Mouse (Mus musculus) liver, embryonic 14.5 days (tissue): ENCODE results near the gene Naxd. TPM values are rescaled to one million over a fixed set of nuclear protein-coding genes. Genes with fewer than 3 reads are reported as not detected.

Source experiments
- ATAC-seq: fragments of 200-750 bp; cut with Nextera tagmentation; 2 replicates; pipeline ENCODE4 v1.8.0; 2017; ENCODE audit warnings: moderate number of reproducible peaks, mild to moderate bottlenecking, moderate library complexity; ENCODE audit not compliant: insufficient read depth
- DNase-seq, 3 experiments: peaks; one replicate each; pipeline ENCODE4 v3.0.0-alpha.2; 2012 to 2013; ENCODE audit warnings: low read depth in 3 of 3, low spot score in 3 of 3
- H3K27ac ChIP-seq: fragments of 300-500 bp; sonication (generic); 2 replicates; pipeline ENCODE4 v1.5.1; 2014; ENCODE audit warnings: moderate library complexity, mild to moderate bottlenecking, control low read depth, inconsistent platforms
- H3K27me3 ChIP-seq: fragments of 300-500 bp; sonication (generic); 2 replicates; pipeline ENCODE4 v1.6.1; 2014; ENCODE audit warnings: mild to moderate bottlenecking, low read length, moderate library complexity; ENCODE audit not compliant: control insufficient read depth, insufficient read depth
- H3K36me3 ChIP-seq: fragments of 300-500 bp; sonication (generic); replicated peaks from 2 replicates; pipeline ENCODE4 v1.6.1; 2014; ENCODE audit warnings: low read depth; ENCODE audit not compliant: control insufficient read depth, insufficient read depth
- H3K4me1 ChIP-seq, 2 experiments: fragments of 200-500 bp in 1 of 2; fragments of 300-500 bp in 1 of 2; sonication (generic) in 1 of 2; replicated peaks; 2 replicates each; pipeline ENCODE4 v1.6.1; 2012 to 2014; ENCODE audit warnings: antibody characterized with exemption in 1 of 2, inconsistent platforms in 1 of 2, low read length in 1 of 2; ENCODE audit not compliant: control insufficient read depth in 2 of 2, insufficient read depth in 2 of 2
- H3K4me2 ChIP-seq: fragments of 300-500 bp; sonication (generic); 2 replicates; pipeline ENCODE4 v1.6.1; 2014; ENCODE audit warnings: low read depth, mild to moderate bottlenecking, control low read depth, moderate library complexity
- H3K4me3 ChIP-seq, 2 experiments: fragments of 200-500 bp in 1 of 2; fragments of 300-500 bp in 1 of 2; sonication (generic) in 1 of 2; 2 replicates each; pipeline ENCODE4 v1.5.1; 2012 to 2014; ENCODE audit warnings: low read depth in 2 of 2, low read length in 2 of 2, mild to moderate bottlenecking in 2 of 2, control low read depth in 1 of 2, inconsistent platforms in 1 of 2, moderate library complexity in 1 of 2; ENCODE audit not compliant: insufficient read depth in 1 of 2
- H3K9ac ChIP-seq: fragments of 300-500 bp; sonication (generic); replicated peaks from 2 replicates; pipeline ENCODE4 v1.6.1; 2014; ENCODE audit warnings: mild to moderate bottlenecking, control low read depth, moderate library complexity
- H3K9me3 ChIP-seq: fragments of 300-500 bp; sonication (generic); 2 replicates; pipeline ENCODE4 v1.6.1; 2016; ENCODE audit warnings: low read length, mixed read lengths; ENCODE audit not compliant: control insufficient read depth
- CTCF ChIP-seq: IDR thresholded peaks from 2 replicates; pipeline ENCODE4 v1.5.1; 2016; ENCODE audit warnings: antibody characterized with exemption, low read depth, control low read depth
- EP300 ChIP-seq: IDR thresholded peaks from 2 replicates; pipeline ENCODE4 v1.6.1; 2016; ENCODE audit warnings: antibody characterized with exemption, low read depth
- WGBS: fragments of 180-500 bp; shearing (Covaris S2); extraction: QIAGEN DNeasy Blood & Tissue Kit; methylation state at CpG from one replicate; pipeline ENCODE4 v1.1.7; 2014; ENCODE audit not compliant: insufficient replicate concordance; 5-methylcytosine and 5-hydroxymethylcytosine counted together
- polyA plus RNA-seq, 2 experiments: library from polyadenylated mRNA; depleted of rRNA in 1 of 2; stranded (reverse) in 1 of 2; unstranded in 1 of 2; fragments of >200 nt; fragmentation: Nextera tagmentation in 1 of 2; extraction: Ambion mirVana in 1 of 2; gene quantifications; 2 replicates each; pipeline versions ENCODE4 v1.2.1 to v1.2.3; 2012 to 2014

The Naxd gene
- polyA plus RNA-seq, 2 experiments, result 29.8 to 31.9 TPM

- no peak overlapping the region for H3K4me3 ChIP-seq
- WGBS, result 52% methylated on average over 7 of the region's 7 CpGs
- DNase-seq (no peak), ATAC-seq (no peak)
- peaks cover 13% of the 10 kb centered on the region for H3K27me3 ChIP-seq
- no peaks in the 10 kb centered on the region for H3K9me3 ChIP-seq
- H3K27ac ChIP-seq, result no peak overlapping the region
- no peak overlapping the region for H3K9ac ChIP-seq
- H3K36me3 ChIP-seq, result no peaks in the 10 kb centered on the region
- TF ChIP-seq CTCF (no peak), EP300 (no peak)
- H3K4me1 ChIP-seq, result peaks cover 0 to 22% of the 10 kb centered on the region in 2 experiments; a peak in 2 of 4 replicates
- no peak overlapping the region for H3K4me2 ChIP-seq
Observed at GRCm38 (mm10) chr8:11470694-11471093, 26.6 kb upstream of the Naxd start.

DNA sequence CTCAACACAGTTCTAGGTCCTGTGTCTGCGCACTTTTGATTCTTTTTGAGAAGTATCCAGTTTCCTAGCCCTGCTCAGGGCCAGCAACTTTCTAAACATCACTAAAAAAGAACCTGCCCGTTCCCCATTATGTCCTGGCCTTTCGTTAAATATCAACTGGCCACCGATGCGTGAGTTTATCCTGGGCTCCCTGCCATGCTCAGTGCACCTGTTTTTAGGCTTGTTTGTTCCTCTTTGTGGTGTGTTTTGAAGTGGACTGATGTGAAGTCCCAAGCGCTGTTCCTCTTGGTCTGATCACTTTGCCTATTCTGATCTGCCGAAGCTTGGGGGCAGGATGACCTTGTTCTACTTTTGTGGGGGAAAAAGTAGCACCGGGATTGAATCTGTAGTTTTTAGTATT, 26.0 kb upstream of the Naxd start:
- H3K9ac ChIP-seq, result no peak overlapping the region
- H3K4me1 ChIP-seq, result peaks cover 0 to 24% of the 10 kb centered on the region in 2 experiments; a peak in 2 of 4 replicates
- WGBS, result 37% methylated on average over 8 of the region's 8 CpGs
- no peak overlapping the region for H3K4me3 ChIP-seq
- peaks cover 18% of the 10 kb centered on the region for H3K27me3 ChIP-seq
- DNase-seq (no peak), ATAC-seq (no peak)
- no peak overlapping the region for H3K27ac ChIP-seq
- TF ChIP-seq EP300, result no peak
- TF ChIP-seq CTCF, result no peak
- no peak overlapping the region for H3K4me2 ChIP-seq
- no peaks in the 10 kb centered on the region for H3K9me3 ChIP-seq
- H3K36me3 ChIP-seq, result no peaks in the 10 kb centered on the region

GRCm38 (mm10) chr8:11473072-11473471, 24.2 kb upstream of the Naxd start:
- peaks cover 36% of the 10 kb centered on the region for H3K27me3 ChIP-seq
- WGBS, result 29% methylated on average over 4 of the region's 4 CpGs
- TF ChIP-seq EP300 (no peak), CTCF (no peak)

DNA sequence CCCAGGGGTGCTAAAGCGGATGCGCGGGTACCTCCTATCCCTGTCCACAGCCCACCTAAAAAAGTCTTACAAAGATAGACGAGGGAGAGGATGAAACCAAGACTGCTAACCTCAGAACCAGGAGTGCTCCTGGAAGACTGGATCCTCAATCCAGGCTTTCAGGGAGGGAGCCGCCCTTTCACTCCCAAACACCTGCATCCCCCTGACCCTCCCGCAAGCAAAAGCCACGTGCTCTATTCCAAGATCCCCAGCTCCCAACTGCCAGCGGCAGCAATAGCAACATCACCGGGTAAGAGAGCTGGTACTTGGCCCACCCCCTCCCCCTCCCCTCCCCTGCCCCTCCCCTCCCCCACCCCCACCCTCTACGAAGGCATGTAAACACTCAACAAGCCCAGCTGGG, 21.9 kb upstream of the Naxd start:
- no peak overlapping the region for H3K4me2 ChIP-seq
- 7% methylated on average over 10 of the region's 10 CpGs for WGBS
- TF ChIP-seq EP300 (no peak), CTCF (no peak)
- no peaks in the 10 kb centered on the region for H3K36me3 ChIP-seq
- DNase-seq (no peak), ATAC-seq (no peak)
- peaks cover 59% of the 10 kb centered on the region for H3K27me3 ChIP-seq
- H3K9ac ChIP-seq, result no peak overlapping the region
- no peak overlapping the region for H3K27ac ChIP-seq
- no peak overlapping the region for H3K4me3 ChIP-seq
- no peaks in the 10 kb centered on the region for H3K9me3 ChIP-seq
- H3K4me1 ChIP-seq, result peaks cover 0 to 24% of the 10 kb centered on the region in 2 experiments; a peak in 2 of 4 replicates

More at GRCm38 (mm10) chr8:11473072-11473471, 24.2 kb upstream of the Naxd start:
- peaks cover 0 to 24% of the 10 kb centered on the region in 2 experiments; a peak in 2 of 4 replicates for H3K4me1 ChIP-seq
- H3K4me3 ChIP-seq, result no peak overlapping the region
- peak; percentile 60 for ATAC-seq
- DNase-seq, result no peak
- H3K36me3 ChIP-seq, result no peaks in the 10 kb centered on the region
- no peak overlapping the region for H3K9ac ChIP-seq
- H3K27ac ChIP-seq, result no peak overlapping the region
- H3K9me3 ChIP-seq, result no peaks in the 10 kb centered on the region
- no peak overlapping the region for H3K4me2 ChIP-seq

DNA sequence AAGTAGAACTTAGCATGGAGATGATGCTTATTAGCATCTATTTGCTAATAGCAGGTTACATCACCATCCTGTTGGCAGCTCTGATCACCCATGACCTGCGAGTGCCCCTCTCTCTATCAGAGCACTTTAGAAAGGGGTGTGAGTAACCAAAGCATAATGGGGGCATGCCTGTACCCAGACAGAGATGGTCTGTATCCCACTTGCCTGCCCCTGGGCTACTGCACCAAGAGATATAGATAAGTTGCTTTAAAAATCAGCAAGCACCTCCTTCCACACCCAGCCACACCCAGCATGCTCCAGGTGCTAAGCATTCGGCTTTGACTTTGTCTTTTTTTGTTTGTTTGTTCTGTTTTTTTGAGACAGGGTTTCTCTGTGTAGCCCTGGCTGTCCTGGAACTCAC, 21.4 kb upstream of the Naxd start:
- Histone ChIP-seq H3K4me1 (peaks cover 0 to 22% of the 10 kb centered on the region in 2 experiments; a peak in 2 of 4 replicates), H3K4me3 (no peak overlapping the region), H3K4me2 (no peak overlapping the region), H3K9me3 (no peaks in the 10 kb centered on the region), H3K9ac (no peak overlapping the region), H3K36me3 (no peaks in the 10 kb centered on the region), H3K27me3 (peaks cover 63% of the 10 kb centered on the region), H3K27ac (no peak overlapping the region)
- ATAC-seq (no peak), DNase-seq (no peak)
- TF ChIP-seq EP300, result no peak
- no peak for TF ChIP-seq CTCF
- 5% methylated on average over 2 of the region's 2 CpGs for WGBS
